Mouse (Mus musculus): ENCODE measurements around the gene Zfp60. TPM values are rescaled to one million over a fixed set of nuclear protein-coding genes. Genes with fewer than 3 reads are reported as not detected.
"Not testable (repeated sequence)": the region's sequence is repeated elsewhere in the genome, so short reads cannot be mapped to it uniquely, and the experiment has no call there.

The Zfp60 gene
- total RNA-seq, 2 experiments from 2014 or later: 9.9 to 16.0 TPM

- no peak for DNase-seq
These were observed 58.1 kb downstream of the Zfp60 start for GRCm38 (mm10) chr7:27789306-27789705.

DNA sequence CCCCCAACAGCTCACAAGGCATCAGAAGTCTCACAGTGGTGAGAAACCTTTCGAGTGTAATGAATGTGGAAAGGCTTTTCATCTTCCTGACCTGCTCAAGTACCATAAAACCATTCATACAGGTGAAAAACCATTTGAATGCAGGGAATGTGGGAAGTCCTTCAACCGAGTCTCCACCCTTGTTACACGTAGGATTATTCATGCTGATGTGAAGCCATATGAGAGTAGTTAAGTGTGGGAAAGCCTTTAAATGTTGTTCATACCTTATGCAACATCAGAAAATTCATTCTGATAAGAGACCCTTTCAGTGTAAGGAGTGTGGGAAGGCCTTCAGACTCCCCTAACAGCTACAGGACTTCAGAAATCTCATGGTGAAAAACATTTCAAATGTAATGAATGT lies 62.7 kb downstream of the Zfp60 start:
- DNase-seq: not testable (repeated sequence)

DNA sequence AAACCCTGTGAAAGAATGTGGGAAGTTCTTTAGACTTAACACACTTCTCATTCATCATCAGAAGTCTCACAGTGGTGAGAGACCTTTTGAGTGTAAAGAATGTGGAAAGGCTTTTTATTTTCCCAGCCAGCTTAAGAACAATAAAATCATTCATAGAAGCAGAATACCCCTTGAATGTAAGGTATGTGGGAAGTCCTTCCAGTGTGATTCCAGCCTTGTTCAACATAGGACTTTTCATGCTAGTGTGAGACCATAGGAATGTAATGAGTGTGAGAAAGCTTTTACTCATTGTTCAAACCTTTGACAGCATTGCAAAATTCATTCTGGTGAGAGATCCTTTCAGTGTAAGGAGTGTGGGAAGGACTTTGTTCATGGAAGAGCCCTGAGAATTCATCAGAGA lies 63.4 kb downstream of the Zfp60 start:
- no peak for DNase-seq

DNA sequence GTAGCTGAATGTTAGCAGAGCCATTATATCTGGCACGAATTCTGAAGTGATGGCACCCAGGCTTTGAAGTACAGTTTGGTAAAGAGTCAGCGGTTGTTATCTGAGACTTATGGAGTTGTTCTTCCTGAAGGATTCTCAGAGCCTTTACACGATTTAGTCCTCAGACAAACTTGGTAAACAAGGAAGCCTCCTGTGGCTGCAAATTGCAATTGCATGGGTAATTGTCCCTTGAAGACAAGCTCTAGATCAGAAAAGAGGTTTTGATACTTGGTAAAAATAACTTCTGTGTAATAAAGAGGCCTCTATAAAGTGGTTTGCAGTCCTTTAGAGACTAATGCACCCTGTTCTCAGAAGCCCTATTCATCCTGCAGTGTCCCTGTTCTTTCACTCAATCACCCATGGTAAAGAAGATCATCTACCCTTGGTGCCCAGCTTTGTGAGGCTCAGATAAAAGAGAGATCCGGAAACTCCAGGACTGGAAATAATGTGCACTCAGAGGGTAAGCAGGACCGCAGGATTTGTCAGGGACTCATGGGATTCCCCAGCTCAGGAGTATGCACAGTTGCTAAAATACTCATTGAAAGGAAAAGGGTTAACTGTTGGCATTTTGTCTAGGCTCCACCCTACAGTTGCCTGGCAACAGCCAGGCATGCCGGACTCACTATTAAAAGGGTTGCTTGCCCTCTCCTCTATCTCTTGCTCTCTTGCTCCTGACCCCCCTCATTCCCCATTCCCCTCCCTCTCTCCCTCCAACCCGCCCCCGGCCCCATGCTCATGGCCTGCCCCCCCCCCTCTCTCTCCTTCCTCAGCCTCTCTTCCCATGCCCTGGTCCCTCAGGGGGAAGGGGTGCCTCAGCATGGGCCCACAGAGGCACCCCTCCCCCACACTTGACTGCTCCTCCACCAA lies 67.0 kb downstream of the Zfp60 start:
- no peak for DNase-seq

GRCm38 (mm10) chr7:27801137-27801536 lies 69.9 kb downstream of the Zfp60 start:
- DNase-seq: peak; percentile 9

GRCm38 (mm10) chr7:27802986-27803385 lies 71.8 kb downstream of the Zfp60 start:
- DNase-seq: no peak

Other genes with a start within 250 kb of the Zfp60 start
- 10 to 100 TPM; 19.0 to 27.9 TPM for gene Sertad1, start 244.5 kb upstream of the Zfp60 start, total RNA-seq (2021)
- gene Prx, start 232.1 kb upstream of the Zfp60 start, total RNA-seq (2021): 1 to 10 TPM; 3.3 to 5.1 TPM
- gene Hipk4, start 208.1 kb upstream of the Zfp60 start, total RNA-seq (2021): under 1 TPM; 0.24 to 0.67 TPM
- gene Pld3, start 178.2 kb upstream of the Zfp60 start, total RNA-seq (2021): 10 to 100 TPM; 84.0 to 86.6 TPM
- gene 2310022A10Rik, start 178.2 kb upstream of the Zfp60 start, total RNA-seq (2021): 10 to 100 TPM; 14.7 to 25.1 TPM
- 100 to 1,000 TPM; 237 to 317 TPM for gene Akt2, start 139.8 kb upstream of the Zfp60 start, total RNA-seq (2021)
- under 1 TPM; 0.51 to 0.88 TPM for gene Ttc9b, start 77.5 kb upstream of the Zfp60 start, total RNA-seq (2021)
- 10 to 100 TPM; 25.9 to 26.6 TPM for gene Map3k10, start 56.8 kb upstream of the Zfp60 start, total RNA-seq (2021)
- gene Zfp607b, start 42.0 kb upstream of the Zfp60 start, total RNA-seq (2021): 1 to 10 TPM; 1.3 to 1.8 TPM
- 1 to 10 TPM; 6.5 to 8.9 TPM for gene Zfp626, start 75.8 kb downstream of the Zfp60 start, total RNA-seq (2021)
- gene Zfp59, start 107.2 kb downstream of the Zfp60 start, total RNA-seq (2021): 1 to 10 TPM; 2.5 to 4.3 TPM
- gene Zfp607a, start 126.1 kb downstream of the Zfp60 start, total RNA-seq (2021): 1 to 10 TPM; 4.5 to 6.7 TPM
- gene Zfp974, start 198.1 kb downstream of the Zfp60 start, total RNA-seq (2021): 10 to 100 TPM in 1 of 2 experiments, 1 to 10 TPM in 1; 8.9 to 12.8 TPM
- gene Zfp780b, start 247.8 kb downstream of the Zfp60 start, total RNA-seq (2021): 10 to 100 TPM in 1 of 2 experiments, 1 to 10 TPM in 1; 8.9 to 13.1 TPM